Mouse (Mus musculus) left cerebral cortex, postnatal 36 days (tissue): ENCODE measurements around the gene Pawr. TPM values are rescaled to one million over a fixed set of nuclear protein-coding genes. Genes with fewer than 3 reads are reported as not detected.
A peak's percentile ranks its signal among the peaks of the same experiment; 100 is the strongest.
"Not testable (repeated sequence)": the region's sequence is repeated elsewhere in the genome, so short reads cannot be mapped to it uniquely, and the experiment has no call there.

Source experiments
- DNase-seq, 2 experiments: peaks; one replicate each; pipeline ENCODE4 v3.0.0; 2021 to 2022; ENCODE audit warnings: low spot score in 2 of 2, mixed read lengths in 1 of 2
- intact Hi-C: fragments of 180-260 bp; cut with DNase I; formaldehyde crosslinking; loops from one replicate; pipeline ENCODE4 v1.15.1; 2025
- total RNA-seq, 2 experiments: library from RNA; stranded (reverse); gene quantifications; 2 replicates each; pipeline ENCODE4 v1.2.3; 2021

Pawr gene
- total RNA-seq, 2 experiments from 2014 or later, result 2.8 to 3.4 TPM

GRCm38 (mm10) chr10:108408437-108408836 is 76.5 kb downstream of the Pawr start:
- intact Hi-C loops, result no loop called here
- no peak for DNase-seq

DNA sequence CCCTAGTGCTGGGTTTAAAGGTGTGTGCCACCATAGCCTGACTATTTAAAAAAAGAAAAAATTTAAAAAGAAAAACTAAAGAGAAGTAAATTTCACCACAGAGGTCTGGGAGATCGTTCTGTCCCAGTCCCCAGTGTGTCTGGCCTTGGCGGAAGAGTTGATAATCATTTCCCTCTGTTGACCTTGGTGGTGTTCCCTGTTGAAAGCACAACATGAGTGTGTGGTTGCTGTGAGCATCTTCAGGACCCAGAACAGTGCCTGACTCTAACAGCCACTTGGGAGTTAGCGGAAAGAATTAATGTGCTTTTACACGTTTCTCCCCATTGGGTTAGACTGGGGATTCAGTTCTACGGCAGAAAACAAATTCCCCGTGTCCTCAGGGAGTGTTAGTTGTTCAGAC is 77.1 kb downstream of the Pawr start:
- no peak for DNase-seq
- intact Hi-C loops, result no loop called here

DNA sequence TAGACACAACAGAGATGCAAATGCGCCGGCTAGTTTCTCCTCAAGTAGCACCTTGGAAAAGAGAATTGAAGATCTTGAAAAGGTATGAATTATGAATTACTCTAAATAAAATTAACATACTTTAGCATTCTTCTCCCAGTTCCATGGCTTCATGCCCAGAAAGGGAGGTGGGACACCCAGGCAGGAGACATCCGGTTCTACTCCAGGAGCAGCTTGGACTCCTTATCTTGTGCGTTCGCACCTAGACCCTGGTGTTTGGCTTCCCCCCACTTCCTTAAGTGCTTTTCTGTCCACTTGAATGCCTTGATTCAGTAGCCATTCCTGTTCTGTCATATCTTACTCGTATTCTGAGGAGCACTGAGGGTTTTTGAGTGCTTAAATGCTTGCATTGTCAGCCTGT is 77.6 kb downstream of the Pawr start:
- intact Hi-C loops, result no loop called here
- no peak for DNase-seq

DNA sequence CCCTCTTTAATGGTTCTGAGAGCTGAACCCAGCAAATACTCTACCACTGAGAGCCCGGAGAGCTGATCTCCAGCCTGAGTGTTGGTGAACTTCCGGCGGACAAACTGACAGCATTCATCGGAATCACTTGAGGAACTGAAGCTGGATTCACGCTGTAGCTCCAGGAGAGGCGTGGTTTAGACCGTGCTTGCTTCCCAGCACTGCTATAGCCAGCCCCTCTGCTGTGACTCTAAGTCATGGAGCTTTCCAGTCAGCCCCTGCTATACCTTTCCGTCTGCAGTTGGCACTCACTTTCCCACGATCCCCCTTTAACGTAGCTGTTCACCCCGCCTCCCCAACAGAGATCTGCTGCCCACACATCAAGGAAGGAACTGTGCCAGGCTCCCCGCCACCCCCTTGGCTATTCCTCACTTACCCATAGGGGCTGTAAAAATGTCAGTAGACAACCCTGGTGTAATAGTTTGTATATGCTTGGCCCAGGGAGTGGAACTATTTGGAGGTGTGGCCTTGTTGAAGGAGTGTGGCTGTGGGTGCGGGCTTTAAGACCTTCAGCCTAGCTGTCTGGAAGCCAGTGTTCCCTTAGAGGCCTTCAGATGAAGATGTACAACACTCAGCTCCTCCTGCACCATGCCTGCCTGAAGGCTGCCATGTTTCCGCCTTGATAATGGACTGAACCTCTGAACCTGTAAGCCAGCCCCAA is 83.2 kb downstream of the Pawr start:
- intact Hi-C loops, result no loop called here
- DNase-seq, result no peak

DNA sequence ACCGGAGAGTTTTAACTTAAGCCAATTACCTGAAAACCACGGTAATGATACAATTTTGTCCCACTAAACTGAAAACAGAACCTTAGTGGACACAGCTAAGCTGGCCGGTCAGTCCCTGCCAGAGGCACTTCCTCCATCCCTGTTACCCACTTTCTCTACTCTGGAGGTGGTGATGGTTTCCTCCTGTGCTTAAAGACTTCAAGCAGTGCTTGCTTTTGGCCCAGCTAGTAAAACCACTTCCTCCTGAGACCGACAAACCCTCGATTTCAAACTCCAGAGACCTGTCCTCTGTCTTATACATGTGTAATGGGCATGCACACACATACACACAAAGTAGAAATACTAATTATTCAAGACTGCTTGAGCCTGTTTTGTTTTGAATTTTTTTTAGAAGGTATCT is 85.5 kb downstream of the Pawr start:
- intact Hi-C loops, result no loop called here
- no peak for DNase-seq

GRCm38 (mm10) chr10:108430553-108430952 is 98.6 kb downstream of the Pawr start:
- intact Hi-C loops, result loop anchor here (10.0 kb wide), 2 partner anchors 496 to 636 kb away; no protein-coding TSS in a partner anchor
- no peak for DNase-seq

GRCm38 (mm10) chr10:108432194-108432593 is 100.3 kb downstream of the Pawr start:
- intact Hi-C loops, result loop anchor here (10.0 kb wide), 2 partner anchors 497 to 637 kb away; no protein-coding TSS in a partner anchor
- DNase-seq, result no peak

DNA sequence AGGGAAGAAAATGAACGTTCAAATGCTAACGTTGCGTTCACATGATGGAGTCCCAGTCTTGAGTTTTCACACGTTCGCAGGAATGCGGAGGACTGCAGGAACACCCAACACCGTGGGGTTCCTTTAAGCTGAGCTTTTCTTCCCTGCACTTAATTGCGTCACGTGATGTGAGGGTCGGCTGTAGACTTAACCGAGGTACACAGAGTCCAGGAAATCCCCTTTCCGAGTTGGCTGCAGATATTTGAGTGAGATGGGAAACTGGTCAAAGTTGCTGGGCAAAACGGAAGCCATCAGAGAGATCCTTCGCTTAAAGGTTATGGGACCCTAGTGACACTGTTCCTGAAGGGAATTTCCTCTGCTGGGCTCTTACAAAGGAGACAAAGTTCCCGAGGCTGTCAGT is 102.1 kb downstream of the Pawr start:
- intact Hi-C loops, result loop anchor here (10.0 kb wide), 2 partner anchors 499 to 639 kb away; no protein-coding TSS in a partner anchor
- no peak for DNase-seq

DNA sequence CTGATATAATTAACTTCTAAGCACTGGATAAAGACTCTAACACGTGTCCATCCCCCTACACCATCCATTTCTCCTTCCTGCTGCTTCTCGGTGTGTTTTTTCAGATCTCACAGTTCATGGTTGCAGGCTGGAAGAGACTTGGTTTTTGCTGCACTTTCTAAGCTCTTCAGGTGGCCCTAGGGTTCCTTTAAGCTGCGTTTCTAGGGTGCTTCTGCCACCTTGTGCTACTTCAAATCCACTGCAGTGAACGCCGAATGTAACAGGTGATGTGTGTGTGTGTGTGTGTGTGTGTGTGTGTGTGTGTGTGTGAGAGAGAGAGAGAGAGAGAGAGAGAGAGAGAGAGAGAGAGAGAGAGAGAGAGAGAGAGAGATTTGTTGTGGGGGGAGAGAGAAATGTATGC is 103.7 kb downstream of the Pawr start:
- DNase-seq, result no peak
- intact Hi-C loops, result loop anchor here (2.0 to 10.0 kb wide), 4 partner anchors 135 to 641 kb away; no protein-coding TSS in a partner anchor

- no peak for DNase-seq
- intact Hi-C loops, result loop anchor here (2.0 to 10.0 kb wide), 4 partner anchors 136 to 642 kb away; no protein-coding TSS in a partner anchor
These were observed 104.4 kb downstream of the Pawr start for GRCm38 (mm10) chr10:108436365-108436764.

GRCm38 (mm10) chr10:108440251-108440650 is 108.3 kb downstream of the Pawr start:
- DNase-seq, result not testable (repeated sequence)
- intact Hi-C loops, result loop anchor here (10.0 kb wide), 1 partner anchor 105 kb away; the partner anchor contains the start of gene Pawr

DNA sequence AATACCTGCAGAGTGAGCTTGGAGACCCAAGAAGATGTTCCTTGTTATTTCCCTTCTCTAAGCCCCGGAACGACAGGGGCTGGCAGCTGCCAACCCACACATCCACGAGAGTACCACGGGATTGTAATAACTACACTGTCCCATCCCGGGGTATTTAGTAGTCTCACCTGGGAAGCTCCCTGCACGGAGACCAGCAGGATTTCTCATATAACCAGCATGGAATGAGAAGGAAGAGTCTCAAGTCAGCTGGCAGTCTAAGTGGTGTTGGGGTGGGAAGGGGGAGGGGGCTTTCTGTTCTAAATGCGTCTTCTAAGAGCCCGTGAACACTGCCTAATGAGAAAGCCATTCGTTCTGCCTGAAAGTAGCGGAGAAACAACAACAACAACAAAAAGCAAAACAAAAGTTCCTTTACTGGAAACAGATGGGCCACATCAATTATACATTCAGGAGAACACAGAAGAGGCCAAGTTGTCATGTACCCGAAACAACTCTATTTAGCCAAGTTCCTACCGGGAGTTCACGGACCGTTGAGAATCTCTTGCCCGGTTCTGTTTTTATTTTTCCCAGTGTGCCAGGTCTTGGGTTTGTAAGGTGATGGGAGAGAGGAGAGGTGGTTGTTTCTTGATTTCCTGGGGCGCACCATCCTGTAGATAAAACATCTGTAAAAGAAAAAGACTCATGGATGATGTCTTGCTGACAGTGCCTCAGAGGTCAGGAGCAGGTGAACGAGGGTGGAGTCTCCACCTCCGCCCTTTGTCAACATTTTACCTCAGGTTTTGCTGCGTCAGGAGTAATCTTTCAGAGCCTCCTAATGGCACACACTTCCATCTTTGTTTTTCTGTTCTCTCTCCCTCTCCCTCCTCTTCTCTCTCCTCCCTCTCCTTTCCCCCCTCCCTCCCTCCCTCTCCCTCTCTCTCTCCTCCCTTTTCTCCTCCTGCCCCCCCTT is 112.3 kb downstream of the Pawr start:
- intact Hi-C loops, result loop anchor here (10.0 kb wide), 1 partner anchor 109 kb away; the partner anchor contains the start of gene Pawr
- no peak for DNase-seq

- DNase-seq, result no peak
- intact Hi-C loops, result loop anchor here (10.0 kb wide), 1 partner anchor 110 kb away; the partner anchor contains the start of gene Pawr
These were observed 113.2 kb downstream of the Pawr start for GRCm38 (mm10) chr10:108445123-108445522.

- DNase-seq, result no peak
- intact Hi-C loops, result loop anchor here (10.0 kb wide), 1 partner anchor 111 kb away; the partner anchor contains the start of gene Pawr
These were observed 113.7 kb downstream of the Pawr start for GRCm38 (mm10) chr10:108445606-108446005.

- peak in 1 of 2 experiments; percentile 48 for DNase-seq
- intact Hi-C loops, result loop anchor here (10.0 kb wide), 1 partner anchor 111 kb away; the partner anchor contains the start of gene Pawr
These were observed 114.4 kb downstream of the Pawr start for GRCm38 (mm10) chr10:108446041-108446931.

GRCm38 (mm10) chr10:108447211-108447610 is 115.3 kb downstream of the Pawr start:
- DNase-seq, result no peak
- intact Hi-C loops, result loop anchor here (10.0 kb wide), 1 partner anchor 112 kb away; the partner anchor contains the start of gene Pawr

DNA sequence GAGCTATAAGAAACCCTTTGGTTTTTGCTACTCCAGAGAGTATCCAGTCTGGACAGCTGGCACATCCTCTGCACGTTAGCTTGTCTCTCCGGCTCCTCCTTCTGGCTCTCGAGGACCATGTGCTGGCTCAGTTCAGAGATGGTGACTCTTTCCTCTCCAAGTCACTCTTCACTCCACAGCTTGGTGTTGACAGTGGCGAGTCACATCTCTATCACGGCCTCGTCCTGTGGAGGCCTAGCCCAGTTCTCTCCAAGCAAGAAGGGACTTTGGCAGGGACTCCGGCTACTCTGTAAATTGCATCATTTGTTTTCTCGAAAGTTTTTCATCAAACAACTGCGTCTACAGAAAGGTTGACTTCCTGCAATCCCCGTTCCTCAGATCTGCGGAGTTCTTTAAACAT is 116.5 kb downstream of the Pawr start:
- no peak for DNase-seq
- intact Hi-C loops, result loop anchor here (10.0 kb wide), 1 partner anchor 114 kb away; the partner anchor contains the start of gene Pawr

- DNase-seq, result no peak
- intact Hi-C loops, result loop anchor here (10.0 kb wide), 1 partner anchor 554 kb away; no protein-coding TSS in a partner anchor
These were observed 118.5 kb downstream of the Pawr start for GRCm38 (mm10) chr10:108450401-108450800.

GRCm38 (mm10) chr10:108451516-108451915 is 119.6 kb downstream of the Pawr start:
- DNase-seq, result no peak
- intact Hi-C loops, result loop anchor here (10.0 kb wide), 1 partner anchor 553 kb away; no protein-coding TSS in a partner anchor
